Mouse (Mus musculus): ENCODE results near the gene Rsg1.

GRCm38 (mm10) chr4:141212892-141213291 is 864 bp upstream of the Rsg1 start:
- TF ChIP-seq CTCF (IDR thresholded peaks at IDR 0.05) = no peak
- TF ChIP-seq EP300 (IDR thresholded peaks at IDR 0.05; ENCODE audit: insufficient read depth, low read depth, low read length) = no peak

Data from heart, adult 2 months (tissue).